Mouse (Mus musculus) lung, adult 2 months (tissue): Measurements from ENCODE around the gene Myo3a.

Experiments used
- CTCF ChIP-seq: fragments of 200-500 bp; IDR thresholded peaks from 2 replicates; pipeline ENCODE4 v1.5.1; 2011; ENCODE audit warnings: mild to moderate bottlenecking, low read length, control low read depth; ENCODE audit not compliant: insufficient read depth
- POLR2A ChIP-seq: fragments of 200-500 bp; IDR thresholded peaks from 2 replicates; pipeline ENCODE4 v1.6.1; 2011; ENCODE audit warnings: low read depth, mild to moderate bottlenecking, control low read depth, low read length, borderline replicate concordance; ENCODE audit errors: extremely low read depth

- TF ChIP-seq POLR2A: no peak
- TF ChIP-seq CTCF: no peak
Measured at GRCm38 (mm10) chr2:22624188-22624975, 397.1 kb downstream of the Myo3a start.
